Mouse (Mus musculus): ENCODE results near the gene Gm17416.

Gm17416 gene

DNA sequence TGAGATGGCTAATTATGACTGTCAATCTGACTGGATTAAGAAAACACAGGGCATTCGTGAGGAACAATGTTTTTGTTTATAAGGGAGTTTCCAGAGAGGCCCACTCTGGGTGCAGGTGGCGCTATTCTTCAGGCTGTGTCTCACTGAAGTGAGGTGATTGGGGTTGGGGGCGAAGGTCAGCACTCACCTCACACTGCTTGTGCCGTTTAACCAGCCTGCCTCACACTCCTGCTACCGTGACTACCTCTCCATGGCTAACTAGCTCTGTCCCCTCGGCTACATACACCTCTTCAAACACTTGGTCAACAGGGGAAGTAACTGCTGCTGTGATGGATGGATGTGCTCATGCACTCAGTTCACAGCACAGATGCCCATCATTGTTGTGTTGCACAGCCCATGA lies 19.9 kb downstream of the Gm17416 start:
- POLR2A ChIA-PET = no interaction called here
- CTCF ChIA-PET = interaction anchor here in 1 of 4 experiments (0.9 kb wide), 1 partner anchor 12 kb away, joined by 3 read pairs; no protein-coding TSS in a partner anchor

DNA sequence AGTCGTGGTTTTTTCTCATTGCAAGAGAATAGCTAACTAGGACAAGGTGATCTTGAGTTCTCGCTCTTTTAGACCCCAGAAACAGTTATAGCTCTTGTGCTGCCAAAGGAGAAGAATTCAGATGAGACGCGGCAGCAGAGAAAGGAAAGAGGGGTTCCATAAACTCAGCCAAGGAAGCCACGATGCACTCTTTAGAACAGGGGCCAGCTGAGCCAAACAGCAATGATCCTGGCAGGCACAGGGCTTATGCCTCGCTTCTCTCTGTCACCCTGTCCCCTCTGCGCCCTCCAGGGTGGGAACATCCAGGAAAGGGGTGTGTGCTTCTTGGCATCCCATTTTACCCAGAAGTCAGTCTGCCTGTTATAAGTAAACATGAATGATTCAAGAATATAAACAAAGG lies 30.2 kb downstream of the Gm17416 start, which contains the start of gene Defb45:
Gene Defb45, minus strand, starts transcription at position 101 of the 400 bp plus-strand sequence.
- POLR2A ChIA-PET = no interaction called here
- CTCF ChIA-PET = interaction anchor here in 1 of 4 experiments (0.6 kb wide), 1 partner anchor 45 kb away, joined by 4 read pairs; no protein-coding TSS in a partner anchor

DNA sequence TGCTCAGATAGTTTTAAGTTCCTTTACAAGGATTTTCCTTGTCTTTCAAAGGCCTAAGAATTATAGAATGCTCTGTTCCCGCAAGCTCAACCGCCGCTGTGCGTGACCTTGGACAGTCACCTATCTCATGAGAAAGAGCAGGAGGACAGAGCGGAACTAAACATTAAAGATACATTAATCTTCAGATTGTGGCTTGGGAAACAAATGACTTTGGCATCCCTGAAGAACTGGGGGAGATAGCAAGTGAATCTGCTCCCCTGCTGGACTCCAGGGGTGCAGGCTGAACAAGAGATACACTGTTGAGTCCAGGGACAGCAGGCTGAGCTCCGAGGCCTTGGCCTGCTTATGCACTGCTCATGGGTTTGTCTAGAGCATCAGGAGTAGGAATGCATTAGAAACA lies 30.9 kb downstream of the Gm17416 start:
- CTCF ChIA-PET = interaction anchor here in 1 of 4 experiments (0.6 kb wide), 1 partner anchor 45 kb away, joined by 4 read pairs; no protein-coding TSS in a partner anchor

DNA sequence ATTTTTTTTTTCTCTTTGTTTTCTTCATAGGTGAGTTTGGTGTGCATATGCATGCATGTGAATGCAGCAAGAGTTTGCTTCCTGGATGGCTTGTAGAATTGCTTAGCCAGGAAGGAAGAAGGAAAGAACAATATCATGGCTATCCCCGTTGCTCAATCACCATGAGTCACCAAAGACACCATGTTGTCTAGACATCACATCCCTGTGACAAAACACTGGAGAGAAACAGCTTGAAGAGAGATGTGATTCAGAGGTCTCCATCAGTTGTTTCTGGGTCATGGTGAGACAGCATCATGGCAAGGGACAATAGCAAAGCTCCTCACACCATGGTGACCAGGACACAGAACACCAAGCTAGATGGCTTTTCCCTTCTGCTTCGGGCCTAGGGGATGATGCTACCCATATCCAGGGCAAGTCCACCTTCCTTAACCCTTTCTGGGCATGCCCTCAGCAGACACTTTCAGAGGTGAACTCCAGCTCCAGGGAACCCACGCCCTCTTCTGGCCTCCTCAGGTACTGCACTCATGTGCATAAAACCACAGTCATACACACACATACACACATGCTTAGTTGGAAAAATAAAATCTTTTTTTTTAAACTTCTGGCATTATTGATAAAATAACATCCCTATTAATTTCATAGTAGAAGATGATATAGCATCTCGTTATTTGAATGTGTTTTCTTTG lies 32.3 kb downstream of the Gm17416 start:
- POLR2A ChIA-PET = interaction anchor here in 1 of 4 experiments (0.6 kb wide), 1 partner anchor 145 kb away, joined by 5 read pairs; no protein-coding TSS in a partner anchor

More for the DNA sequence above, 30.9 kb downstream of the Gm17416 start:
- POLR2A ChIA-PET = interaction anchor here in 2 of 4 experiments (0.5 to 0.6 kb wide), 2 partner anchors 17 to 80 kb away, joined by 3 read pairs; no protein-coding TSS in a partner anchor

DNA sequence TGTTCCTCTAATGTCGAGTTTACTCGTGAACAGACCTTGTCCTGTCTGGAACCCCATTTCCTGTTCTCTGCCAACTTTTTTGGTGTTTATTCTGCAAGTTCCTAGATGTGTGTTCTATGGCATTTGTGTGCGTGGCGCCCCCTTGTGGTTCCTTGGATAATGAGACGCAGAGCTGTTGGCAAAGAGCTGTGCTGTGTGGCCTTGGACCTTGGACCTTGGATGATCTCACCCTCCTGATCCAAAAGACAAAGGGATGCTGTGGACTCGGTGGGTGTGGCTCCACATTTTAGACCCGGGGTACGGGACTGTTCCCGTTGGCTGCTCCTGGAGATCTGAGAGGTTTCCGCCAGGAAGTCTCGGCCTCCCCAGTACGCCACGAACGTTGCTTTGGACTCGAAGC lies 34.9 kb downstream of the Gm17416 start, which contains the start of gene Defb36:
Gene Defb36, plus strand, starts transcription at position 271 of the 400 bp plus-strand sequence.
- CTCF ChIA-PET = interaction anchor here (0.5 to 2.2 kb wide), 38 partner anchors 8 to 692 kb away, joined by 3 to 17 read pairs (median 4); partner anchors contain the start of genes H13 (in 2 of the 4) and Defb21 (in 1 of the 4)
- POLR2A ChIA-PET = interaction anchor here in 2 of 4 experiments (0.6 to 1.0 kb wide), 4 partner anchors 17 to 213 kb away, joined by 3 read pairs; partner anchors contain the start of gene Mcts2 (in 1 of the 2)

More for the DNA sequence above, 32.3 kb downstream of the Gm17416 start:
- CTCF ChIA-PET = interaction anchor here (0.5 to 2.0 kb wide), 15 partner anchors 10 to 480 kb away, joined by 3 to 7 read pairs (median 3); partner anchors contain the start of gene H13 (in 2 of the 4)

DNA sequence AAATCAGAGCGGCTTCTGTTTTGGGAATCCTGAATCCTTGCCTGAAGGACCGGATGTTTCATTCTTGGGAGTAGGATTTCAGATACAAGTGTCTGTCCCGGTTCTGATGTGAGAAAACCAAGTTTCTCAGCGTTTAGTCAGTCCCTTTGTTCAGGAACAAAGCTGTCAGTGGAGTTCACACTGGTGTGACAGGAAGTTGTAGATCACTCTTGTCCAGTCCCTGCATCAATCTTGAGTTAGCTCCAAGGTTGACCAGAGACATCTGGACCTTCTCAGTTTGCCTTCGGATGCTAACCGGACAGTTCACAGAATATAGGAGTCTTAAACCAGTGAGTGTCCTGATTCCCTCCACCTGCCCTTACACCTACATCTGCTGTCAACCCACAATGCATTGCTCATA lies 38.6 kb downstream of the Gm17416 start:
- ChIA-PET CTCF (interaction anchor here in 2 of 4 experiments (0.7 to 1.8 kb wide), 3 partner anchors 8 to 48 kb away, joined by 3 to 5 read pairs (median 4); no protein-coding TSS in a partner anchor), POLR2A (interaction anchor here in 2 of 4 experiments (0.6 to 1.0 kb wide), 2 partner anchors 122 to 161 kb away, joined by 4 to 13 read pairs; no protein-coding TSS in a partner anchor)

DNA sequence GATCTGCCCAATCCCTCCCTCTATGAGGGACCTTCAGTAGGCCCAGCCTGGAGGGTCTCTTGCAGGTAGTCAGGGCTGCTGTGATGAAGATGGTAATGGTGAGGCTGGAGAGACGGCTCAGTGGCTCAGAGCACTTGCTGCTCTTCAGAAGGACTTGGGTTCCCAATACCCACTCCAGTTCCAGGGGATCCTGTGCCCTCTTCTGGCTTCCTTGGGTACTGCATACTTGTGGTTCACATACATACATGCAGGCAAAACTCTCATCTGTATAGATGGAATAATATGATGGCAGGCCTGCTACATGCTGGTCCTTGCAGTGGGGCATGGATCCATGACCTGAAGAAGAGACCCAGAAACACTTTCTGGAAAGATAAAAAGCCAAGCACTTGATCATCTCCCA lies 39.6 kb downstream of the Gm17416 start:
- ChIA-PET CTCF (interaction anchor here in 2 of 4 experiments (0.6 to 0.7 kb wide), 2 partner anchors 54 to 520 kb away, joined by 3 read pairs; no protein-coding TSS in a partner anchor), POLR2A (interaction anchor here in 1 of 4 experiments (0.7 kb wide), 1 partner anchor 37 kb away, joined by 5 read pairs; no protein-coding TSS in a partner anchor)

DNA sequence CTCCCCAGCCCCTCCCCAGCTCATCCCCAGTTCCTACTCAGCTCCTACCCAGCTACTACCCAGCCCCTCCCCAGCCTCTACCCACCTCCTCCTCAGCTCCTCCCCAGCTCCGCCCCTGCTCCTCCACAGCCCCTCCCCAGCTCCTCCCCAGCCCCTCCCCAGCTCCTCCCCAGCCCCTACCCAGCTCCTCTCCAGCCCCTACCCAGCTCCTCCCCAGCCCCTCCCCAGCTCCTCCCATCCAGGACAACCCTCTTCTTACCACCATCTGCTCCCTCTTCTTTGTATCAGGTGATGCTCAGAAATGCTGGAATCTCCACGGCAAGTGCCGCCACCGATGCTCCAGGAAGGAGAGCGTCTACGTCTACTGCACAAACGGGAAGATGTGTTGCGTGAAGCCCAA lies 43.1 kb downstream of the Gm17416 start:
- ChIA-PET CTCF (interaction anchor here (0.6 to 1.3 kb wide), 9 partner anchors 8 to 531 kb away, joined by 3 to 7 read pairs (median 4); partner anchors contain the start of genes Defb21 (in 1 of the 4) and Defb36 (in 1 of the 4)), POLR2A (interaction anchor here in 3 of 4 experiments (0.5 to 1.2 kb wide), 11 partner anchors 14 to 936 kb away, joined by 3 to 5 read pairs (median 3); partner anchors contain the start of gene H13 (in 1 of the 3))

DNA sequence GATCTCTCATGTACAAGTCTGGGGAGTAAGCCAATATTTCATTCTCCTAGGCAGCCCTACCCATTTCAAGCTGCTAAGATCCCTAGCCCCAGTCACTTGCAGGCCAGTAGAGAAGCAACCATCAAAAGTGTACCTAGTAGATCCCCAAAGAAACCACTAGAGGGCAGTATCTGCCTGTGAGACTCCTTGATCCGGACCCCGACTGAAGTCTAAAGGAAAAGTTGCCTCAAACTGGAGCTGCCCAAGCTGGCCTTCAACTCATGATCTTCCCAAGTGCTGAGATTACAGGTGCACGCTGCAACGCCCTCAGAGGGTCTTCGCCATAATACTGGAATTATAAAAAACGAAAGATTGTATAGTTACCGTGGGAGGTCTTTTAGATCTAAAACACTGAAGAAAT lies 46.4 kb downstream of the Gm17416 start:
- CTCF ChIA-PET = interaction anchor here (0.6 to 3.0 kb wide), 60 partner anchors 9 to 527 kb away, joined by 3 to 17 read pairs (median 4); partner anchors contain the start of genes Defb36 (in 4 of the 4), H13 (in 4 of the 4), Bcl2l1 (in 1 of the 4) and Rem1 (in 1 of the 4)
- POLR2A ChIA-PET = interaction anchor here in 2 of 4 experiments (0.9 to 2.3 kb wide), 4 partner anchors 16 to 74 kb away, joined by 3 to 6 read pairs (median 3); partner anchors contain the start of gene H13 (in 2 of the 2)

DNA sequence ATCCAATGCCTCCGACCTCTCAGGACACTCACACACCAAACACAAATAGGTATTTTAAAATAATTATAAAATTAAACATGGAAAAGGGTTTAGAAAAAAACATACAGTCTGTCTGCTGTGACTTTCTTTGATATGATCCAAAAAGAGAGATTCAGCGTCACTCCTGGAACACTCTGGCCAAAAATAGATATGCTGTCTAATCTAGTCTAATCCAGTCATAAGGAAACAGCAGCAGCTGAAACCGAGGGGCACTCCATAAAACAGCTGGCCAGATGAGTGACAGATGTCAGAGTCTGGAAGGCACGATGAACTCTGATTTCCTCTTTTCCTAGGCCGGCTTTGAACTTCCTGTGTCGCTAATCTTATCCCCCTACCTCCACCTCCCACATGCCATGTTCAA lies 47.3 kb downstream of the Gm17416 start:
- ChIA-PET CTCF (interaction anchor here (0.7 to 3.0 kb wide), 15 partner anchors 9 to 1012 kb away, joined by 3 to 17 read pairs (median 4); partner anchors contain the start of genes Defb36 (in 3 of the 4), H13 (in 1 of the 4) and Rem1 (in 1 of the 4)), POLR2A (interaction anchor here in 1 of 4 experiments (0.9 to 2.3 kb wide), 2 partner anchors 15 to 73 kb away, joined by 3 to 6 read pairs; no protein-coding TSS in a partner anchor)

DNA sequence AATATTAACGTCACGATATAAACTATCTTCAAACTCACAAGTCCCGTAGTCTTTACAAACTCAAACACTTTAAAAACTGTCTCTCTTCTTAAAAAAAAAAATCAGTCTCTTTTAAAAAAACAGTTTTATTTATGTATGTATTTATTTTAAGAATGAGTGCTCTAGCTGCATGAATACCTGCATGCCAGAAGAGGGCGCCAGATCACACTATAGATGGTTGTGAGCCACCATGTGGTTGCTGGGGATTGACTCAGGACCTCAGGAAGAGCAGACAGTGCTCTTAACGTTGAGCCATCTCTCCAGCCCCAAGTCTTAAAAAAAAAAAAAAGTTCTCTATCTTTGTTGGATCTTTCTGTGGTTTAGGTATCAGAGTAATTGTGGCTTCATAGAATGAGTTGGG lies 48.2 kb downstream of the Gm17416 start:
- ChIA-PET POLR2A (interaction anchor here (0.6 to 0.8 kb wide), 5 partner anchors 26 to 553 kb away, joined by 3 to 4 read pairs (median 3); partner anchors contain the start of gene H13 (in 1 of the 4)), CTCF (interaction anchor here (0.6 to 3.0 kb wide), 37 partner anchors 8 to 827 kb away, joined by 3 to 12 read pairs (median 4); partner anchors contain the start of genes Defb36 (in 2 of the 4), H13 (in 2 of the 4) and Trib3 (in 1 of the 4))
